Mouse (Mus musculus): ENCODE results near the gene Tas2r140. TPM values are rescaled to one million over a fixed set of nuclear protein-coding genes. Genes with fewer than 3 reads are reported as not detected.

Tas2r140 gene
- not detected in 2 replicates for polyA plus RNA-seq (2015; fragmentation: Nextera tagmentation; extraction: Ambion mirVana)

GRCm38 (mm10) chr6:133055716-133056115 is at the start of gene Tas2r140:
Gene Tas2r140, minus strand, starts transcription at chr6:133055816.
- Histone ChIP-seq H3K27me3 (no peaks in the 10 kb centered on the region), H3K9ac (no peak within 1 kb of the TSS), H3K4me1 (no peaks in the 10 kb centered on the region), H3K36me3 (no peaks in the 10 kb centered on the region), H3K4me3 (no peak within 1 kb of the TSS), H3K27ac (no peak within 1 kb of the TSS), H3K4me2 (no peak within 1 kb of the TSS), H3K9me3 (no peaks in the 10 kb centered on the region)
- ATAC-seq (ENCODE audit: borderline replicate concordance, extremely low read depth, low FRiP score, low TSS enrichment) = no peak

DNA sequence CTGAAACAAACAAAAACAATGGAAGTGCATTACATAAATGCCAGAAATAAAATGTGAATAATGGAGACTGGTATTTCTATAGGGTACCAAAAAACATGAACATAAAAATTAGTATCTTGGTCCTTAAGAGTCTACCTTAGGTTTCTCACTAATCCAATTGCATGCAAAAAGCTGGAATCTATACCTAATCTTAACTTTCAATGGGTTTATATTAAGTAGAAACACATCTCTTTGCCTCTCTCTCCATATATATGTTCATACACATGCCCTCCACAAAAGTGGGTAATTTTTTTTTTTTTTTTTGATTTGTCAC is 48.9 kb upstream of the Tas2r140 start, which contains the start of gene Smim10l1:
Smim10l1 (plus strand) TSS at position 301 of the 313 bp plus-strand sequence.
- H3K9me3 ChIP-seq = no peaks in the 10 kb centered on the region
- H3K36me3 ChIP-seq = peaks cover 8% of the 10 kb centered on the region; the same call in 1 of the 2 replicates
- peak within 1 kb of the TSS; percentile 80 for H3K4me3 ChIP-seq
- peak within 1 kb of the TSS; percentile 89 for H3K9ac ChIP-seq
- ATAC-seq (ENCODE audit: borderline replicate concordance, extremely low read depth, low FRiP score, low TSS enrichment) = no peak
- no peaks in the 10 kb centered on the region for H3K27me3 ChIP-seq
- no peaks in the 10 kb centered on the region for H3K4me1 ChIP-seq
- H3K27ac ChIP-seq = peak within 1 kb of the TSS; percentile 98
- H3K4me2 ChIP-seq = peak within 1 kb of the TSS; percentile 68

DNA sequence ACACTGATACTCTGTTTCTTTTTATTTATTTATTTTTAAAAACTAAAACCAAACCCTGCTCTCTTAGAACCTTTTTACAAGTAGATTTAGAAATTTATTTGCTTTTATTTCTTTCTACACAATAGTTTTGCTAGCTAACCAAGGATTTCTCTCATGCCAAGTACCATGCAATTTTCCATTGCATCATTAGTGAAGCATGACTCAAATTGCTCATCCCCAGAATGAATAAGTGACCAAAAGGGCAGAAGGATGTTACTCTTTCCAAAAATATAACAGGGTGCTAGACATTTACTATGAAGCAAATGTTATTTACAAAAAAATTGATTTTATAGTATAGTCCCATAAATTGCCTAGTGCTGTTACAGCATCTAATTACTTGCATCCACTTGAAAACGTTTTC is 46.8 kb upstream of the Tas2r140 start:
- Histone ChIP-seq H3K27ac (no peak overlapping the region), H3K9me3 (no peaks in the 10 kb centered on the region), H3K36me3 (no peaks in the 10 kb centered on the region), H3K9ac (no peak overlapping the region), H3K4me2 (no peak overlapping the region), H3K4me1 (no peaks in the 10 kb centered on the region), H3K4me3 (no peak overlapping the region), H3K27me3 (no peaks in the 10 kb centered on the region)
- WGBS = 39% methylated on average over 1 of the region's 1 CpGs
- ATAC-seq (ENCODE audit: borderline replicate concordance, extremely low read depth, low FRiP score, low TSS enrichment) = no peak

DNA sequence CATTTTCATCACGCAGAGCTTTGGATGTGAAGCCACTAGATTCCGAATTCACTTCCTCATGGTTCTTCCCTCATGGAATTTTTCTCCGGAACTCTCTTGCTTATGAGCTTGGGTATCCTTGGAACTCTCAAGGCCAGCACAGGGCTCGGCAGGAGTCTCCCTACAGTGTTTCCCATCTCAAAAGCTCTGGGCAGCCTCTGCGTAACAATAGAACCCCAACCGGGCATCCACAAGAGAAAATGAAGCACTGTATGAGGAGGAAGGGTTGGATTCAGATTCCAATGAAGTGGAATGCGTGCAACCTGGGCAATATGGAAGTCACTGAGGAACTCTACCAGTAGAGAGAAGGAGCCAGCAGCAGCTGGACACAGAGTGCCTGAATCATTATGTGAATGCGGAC is 36.6 kb upstream of the Tas2r140 start:
- Histone ChIP-seq H3K27ac (no peak overlapping the region), H3K36me3 (no peaks in the 10 kb centered on the region), H3K4me3 (no peak overlapping the region), H3K4me2 (no peak overlapping the region), H3K9me3 (no peaks in the 10 kb centered on the region), H3K4me1 (no peaks in the 10 kb centered on the region), H3K9ac (no peak overlapping the region), H3K27me3 (no peaks in the 10 kb centered on the region)
- 80% methylated on average over 8 of the region's 8 CpGs for WGBS
- ATAC-seq (ENCODE audit: borderline replicate concordance, extremely low read depth, low FRiP score, low TSS enrichment) = no peak

GRCm38 (mm10) chr6:133037001-133037400 is 18.6 kb downstream of the Tas2r140 start, which contains the start of gene Tas2r103:
Gene Tas2r103, minus strand, starts transcription at chr6:133037101.
- H3K9ac ChIP-seq = no peak within 1 kb of the TSS
- no peaks in the 10 kb centered on the region for H3K9me3 ChIP-seq
- no peak within 1 kb of the TSS for H3K27ac ChIP-seq
- H3K4me3 ChIP-seq = no peak within 1 kb of the TSS
- H3K4me2 ChIP-seq = no peak within 1 kb of the TSS
- H3K27me3 ChIP-seq = no peaks in the 10 kb centered on the region
- H3K36me3 ChIP-seq = no peaks in the 10 kb centered on the region
- WGBS = 74% methylated on average over 2 of the region's 2 CpGs
- no peaks in the 10 kb centered on the region for H3K4me1 ChIP-seq
- ATAC-seq (ENCODE audit: borderline replicate concordance, extremely low read depth, low FRiP score, low TSS enrichment) = no peak

Other genes starting within 250 kb of the Tas2r140 start
- gene Tas2r123, start 208.7 kb downstream of the Tas2r140 start, polyA plus RNA-seq (2015; fragmentation: Nextera tagmentation; extraction: Ambion mirVana) = not detected in 2 replicates
- not detected in 2 replicates for gene Tas2r116, start 200.4 kb downstream of the Tas2r140 start, polyA plus RNA-seq (2015; fragmentation: Nextera tagmentation; extraction: Ambion mirVana)
- gene Tas2r110, start 187.8 kb downstream of the Tas2r140 start, polyA plus RNA-seq (2015; fragmentation: Nextera tagmentation; extraction: Ambion mirVana) = not detected in 2 replicates
- gene Tas2r113, start 162.8 kb downstream of the Tas2r140 start, polyA plus RNA-seq (2015; fragmentation: Nextera tagmentation; extraction: Ambion mirVana) = not detected in 2 replicates
- gene Tas2r125, start 146.2 kb downstream of the Tas2r140 start, polyA plus RNA-seq (2015; fragmentation: Nextera tagmentation; extraction: Ambion mirVana) = not detected in 2 replicates
- gene Tas2r129, start 104.7 kb downstream of the Tas2r140 start, polyA plus RNA-seq (2015; fragmentation: Nextera tagmentation; extraction: Ambion mirVana) = not detected in 2 replicates
- not detected in 2 replicates for gene Tas2r131, start 97.9 kb downstream of the Tas2r140 start, polyA plus RNA-seq (2015; fragmentation: Nextera tagmentation; extraction: Ambion mirVana)
- gene Tas2r109, start 74.9 kb downstream of the Tas2r140 start, polyA plus RNA-seq (2015; fragmentation: Nextera tagmentation; extraction: Ambion mirVana) = not detected in 2 replicates
- gene Tas2r103, start 18.7 kb downstream of the Tas2r140 start, polyA plus RNA-seq (2015; fragmentation: Nextera tagmentation; extraction: Ambion mirVana) = not detected in 2 replicates
- gene Smim10l1, start 49.1 kb upstream of the Tas2r140 start, polyA plus RNA-seq (2015; fragmentation: Nextera tagmentation; extraction: Ambion mirVana) = 79.6 and 79.8 TPM in 2 replicates
- gene 5530400C23Rik, start 236.4 kb upstream of the Tas2r140 start, polyA plus RNA-seq (2015; fragmentation: Nextera tagmentation; extraction: Ambion mirVana) = not detected in 2 replicates